Mouse (Mus musculus) G1E (cell line): ENCODE results near the gene Wdr83os. TPM values are rescaled to one million over a fixed set of nuclear protein-coding genes. Genes with fewer than 3 reads are reported as not detected.

ENCODE experiments used
- ATAC-seq: 2 replicates; pipeline ENCODE4 v1.8.0; 2016; ENCODE audit warnings: mild to moderate bottlenecking; ENCODE audit not compliant: insufficient number of reproducible peaks, poor library complexity, low FRiP score, severe bottlenecking; ENCODE audit errors: extremely low read depth
- DNase-seq: peaks from one replicate; pipeline ENCODE4 v3.0.0; 2012; ENCODE audit warnings: low spot score
- H3K27me3 ChIP-seq: 2 replicates; pipeline ENCODE4 v1.6.1; 2012; ENCODE audit warnings: mild to moderate bottlenecking, low read length, inconsistent platforms; ENCODE audit not compliant: insufficient read depth
- H3K36me3 ChIP-seq: replicated peaks from 2 replicates; pipeline ENCODE3; 2012; ENCODE audit warnings: mild to moderate bottlenecking, inconsistent platforms
- H3K4me1 ChIP-seq: 2 replicates; pipeline ENCODE4 v1.6.1; 2012; ENCODE audit warnings: low read depth, low read length, inconsistent platforms, mixed read lengths; ENCODE audit not compliant: insufficient read depth
- H3K4me3 ChIP-seq: 2 replicates; pipeline ENCODE4 v1.5.1; 2012; ENCODE audit warnings: low read depth, mild to moderate bottlenecking, inconsistent platforms, low read length, moderate library complexity, mixed read lengths
- H3K9me3 ChIP-seq: replicated peaks from 2 replicates; pipeline ENCODE4 v1.6.1; 2012; ENCODE audit warnings: inconsistent platforms
- CTCF ChIP-seq: IDR thresholded peaks from 2 replicates; pipeline ENCODE4 v1.5.1; 2012; ENCODE audit warnings: low read depth, low read length, inconsistent platforms, mixed read lengths
- GATA1 ChIP-seq: IDR thresholded peaks from 2 replicates; pipeline ENCODE4 v1.6.1; 2012; ENCODE audit warnings: borderline replicate concordance, low read length, inconsistent platforms, mixed read lengths
- GATA2 ChIP-seq: IDR thresholded peaks from 2 replicates; pipeline ENCODE4 v1.6.1; 2012; ENCODE audit warnings: low read depth, low read length, inconsistent platforms, borderline replicate concordance
- POLR2AphosphoS5 ChIP-seq: IDR thresholded peaks from 2 replicates; pipeline ENCODE4 v1.6.1; 2012; ENCODE audit warnings: low read depth, low read length, inconsistent platforms; ENCODE audit not compliant: insufficient replicate concordance
- TAL1 ChIP-seq: conservative IDR thresholded peaks from 2 replicates; pipeline ENCODE4 v1.6.1; 2012; ENCODE audit warnings: low read depth, low read length, inconsistent platforms, mixed read lengths
- polyA plus RNA-seq: library from polyadenylated mRNA; stranded (reverse); fragments of >175 nt; gene quantifications from 2 replicates; pipeline ENCODE4 v1.2.3, GENCODE M21; 2012
- total RNA-seq, 2 experiments: library from RNA; stranded (forward) in 1 of 2; stranded (reverse) in 1 of 2; fragments of 200-1000 nt in 1 of 2; fragments of >200 nt in 1 of 2; fragmentation: Nextera tagmentation in 1 of 2; gene quantifications; 2 replicates each; pipeline ENCODE4 v1.2.3; 2014 to 2017

Wdr83os gene
- total RNA-seq (2014; fragmentation: Nextera tagmentation) = 79.0 and 99.0 TPM in 2 replicates
- total RNA-seq (2017) = 22.0 and 29.4 TPM in 2 replicates
- polyA plus RNA-seq = 5.0 and 11.7 TPM in 2 replicates

- no peaks in the 10 kb centered on the region for H3K9me3 ChIP-seq
- H3K4me3 ChIP-seq = peak within 1 kb of the TSS; percentile 93
- peaks cover 76% of the 10 kb centered on the region for H3K4me1 ChIP-seq
- no peaks in the 10 kb centered on the region for H3K27me3 ChIP-seq
- ATAC-seq (no peak), DNase-seq (no peak)
- TF ChIP-seq POLR2AphosphoS5 (no peak), TAL1 (no peak)
- H3K36me3 ChIP-seq = peaks cover 55% of the 10 kb centered on the region
These were observed at the start of gene Wdr83os for GRCm38 (mm10) chr8:85080532-85081215. TSS of gene Wdr83os (plus strand) at chr8:85080740.

- DNase-seq (no peak), ATAC-seq (no peak)
- Histone ChIP-seq H3K4me3 (no peak overlapping the region), H3K9me3 (no peaks in the 10 kb centered on the region), H3K27me3 (no peaks in the 10 kb centered on the region), H3K4me1 (peaks cover 70% of the 10 kb centered on the region), H3K36me3 (peaks cover 65% of the 10 kb centered on the region)
- TF ChIP-seq GATA2 (no peak), GATA1 (no peak), TAL1 (no peak), CTCF (no peak), POLR2AphosphoS5 (no peak)
These were observed 47.8 kb upstream of the Wdr83os start for GRCm38 (mm10) chr8:85032622-85033311.

GRCm38 (mm10) chr8:85033867-85034266, 46.7 kb upstream of the Wdr83os start:
- DNase-seq (no peak), ATAC-seq (no peak)
- TF ChIP-seq TAL1 (no peak), GATA2 (no peak), GATA1 (no peak), CTCF (no peak), POLR2AphosphoS5 (no peak)
- Histone ChIP-seq H3K9me3 (no peaks in the 10 kb centered on the region), H3K4me3 (no peak overlapping the region), H3K27me3 (no peaks in the 10 kb centered on the region), H3K4me1 (peaks cover 59% of the 10 kb centered on the region), H3K36me3 (peaks cover 64% of the 10 kb centered on the region)

- ATAC-seq = no peak
- Histone ChIP-seq H3K36me3 (peaks cover 61% of the 10 kb centered on the region), H3K9me3 (no peaks in the 10 kb centered on the region), H3K4me1 (peaks cover 56% of the 10 kb centered on the region), H3K27me3 (no peaks in the 10 kb centered on the region), H3K4me3 (no peak overlapping the region)
- no peak for TF ChIP-seq GATA1
- TF ChIP-seq TAL1 = no peak
- no peak for DNase-seq
These were observed 45.8 kb upstream of the Wdr83os start for GRCm38 (mm10) chr8:85034764-85035163.

GRCm38 (mm10) chr8:85035165-85035727, 45.3 kb upstream of the Wdr83os start:
- Histone ChIP-seq H3K9me3 (no peaks in the 10 kb centered on the region), H3K4me3 (peak overlapping the region; percentile 90), H3K4me1 (peaks cover 56% of the 10 kb centered on the region), H3K27me3 (no peaks in the 10 kb centered on the region), H3K36me3 (peaks cover 61% of the 10 kb centered on the region)
- TF ChIP-seq POLR2AphosphoS5 (peak; percentile 49; the same call in 1 of the 2 replicates), CTCF (no peak)
- no peak for DNase-seq
- ATAC-seq = no peak

- Histone ChIP-seq H3K4me3 (peak overlapping the region; percentile 90), H3K36me3 (peaks cover 61% of the 10 kb centered on the region), H3K27me3 (no peaks in the 10 kb centered on the region), H3K9me3 (no peaks in the 10 kb centered on the region), H3K4me1 (peaks cover 57% of the 10 kb centered on the region)
- ATAC-seq (no peak), DNase-seq (no peak)
- no peak for TF ChIP-seq GATA2
- TF ChIP-seq POLR2AphosphoS5 = no peak
- no peak for TF ChIP-seq TAL1
- TF ChIP-seq CTCF = no peak
- TF ChIP-seq GATA1 = no peak
These were observed 44.7 kb upstream of the Wdr83os start for GRCm38 (mm10) chr8:85035728-85036310.
